Mouse (Mus musculus) brain, embryonic 14.5 days (tissue): ENCODE measurements at regions not wholly inside any gene's neighbourhood (a gene's known extent, or its start where the extent isn't known, plus 50 kb on each side); places are given as distances from the start of the nearest gene placed in this dataset.

ENCODE experiments used
- CTCF ChIP-seq: fragments of 200-500 bp; IDR thresholded peaks from 2 replicates; pipeline ENCODE4 v1.5.1; 2012; ENCODE audit warnings: inconsistent platforms, mild to moderate bottlenecking, moderate library complexity, borderline replicate concordance; ENCODE audit not compliant: insufficient read depth, insufficient read length; ENCODE audit errors: extremely low read depth
- POLR2A ChIP-seq: fragments of 200-500 bp; IDR thresholded peaks from 2 replicates; pipeline ENCODE4 v1.6.1; 2012; ENCODE audit warnings: mild to moderate bottlenecking, inconsistent platforms, borderline replicate concordance; ENCODE audit not compliant: poor library complexity, insufficient read depth, insufficient read length, severe bottlenecking; ENCODE audit errors: extremely low read depth

DNA sequence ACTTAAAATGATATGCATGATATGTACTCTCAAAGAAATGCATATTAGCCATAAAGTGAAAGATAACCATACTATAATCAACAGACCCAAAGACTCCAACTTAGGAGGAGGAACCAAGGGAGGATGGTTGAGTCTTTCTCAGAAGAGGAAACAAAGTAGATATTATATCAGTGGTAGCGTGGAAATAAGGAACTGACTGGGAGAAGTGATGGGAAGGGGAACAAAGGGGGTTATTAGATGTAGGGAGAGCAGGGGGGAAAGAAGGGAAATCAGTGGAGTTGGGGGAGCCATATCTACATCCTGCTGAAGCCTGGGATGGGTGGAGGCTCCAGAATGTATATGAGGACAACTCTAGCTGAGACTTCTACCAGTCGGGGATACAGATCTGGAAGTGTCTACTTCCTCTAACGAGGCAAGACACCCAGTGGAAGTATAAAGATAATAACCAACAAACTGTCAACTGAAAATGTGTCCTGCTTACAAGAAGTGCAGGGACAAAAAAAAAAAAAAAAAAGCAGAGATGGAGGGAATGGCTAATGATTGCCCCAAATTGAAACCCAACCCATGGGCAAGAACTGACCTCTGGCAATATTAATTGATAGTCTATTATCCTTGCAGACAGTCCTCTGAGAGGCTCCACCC lies 193.3 kb downstream of the Rpl10l start:
- TF ChIP-seq CTCF (no peak), POLR2A (no peak)
